Mouse (Mus musculus) embryonic stem cell, embryonic (primary cell): ENCODE measurements at regions not wholly inside any gene's neighbourhood (a gene's known extent, or its start where the extent isn't known, plus 50 kb on each side); places are given as distances from the start of the nearest gene placed in this dataset.

Source experiments
- CTCF ChIA-PET, 4 experiments: fragments of 300-600 bp in 2 of 4; fragments of 350-600 bp in 2 of 4; sonication (Branson Sonifier 250); formaldehyde crosslinking; loops; one replicate each; lab custom pipeline; 2022; ENCODE audit warnings: inconsistent platforms in 2 of 4; lab: Charles Lee
- POLR2A ChIA-PET, 4 experiments: fragments of 300-600 bp in 2 of 4; fragments of 350-600 bp in 2 of 4; sonication (Branson Sonifier 250); formaldehyde crosslinking; loops; one replicate each; lab custom pipeline; 2022; ENCODE audit warnings: antibody characterized with exemption in 4 of 4, inconsistent platforms in 1 of 4; lab: Charles Lee

DNA sequence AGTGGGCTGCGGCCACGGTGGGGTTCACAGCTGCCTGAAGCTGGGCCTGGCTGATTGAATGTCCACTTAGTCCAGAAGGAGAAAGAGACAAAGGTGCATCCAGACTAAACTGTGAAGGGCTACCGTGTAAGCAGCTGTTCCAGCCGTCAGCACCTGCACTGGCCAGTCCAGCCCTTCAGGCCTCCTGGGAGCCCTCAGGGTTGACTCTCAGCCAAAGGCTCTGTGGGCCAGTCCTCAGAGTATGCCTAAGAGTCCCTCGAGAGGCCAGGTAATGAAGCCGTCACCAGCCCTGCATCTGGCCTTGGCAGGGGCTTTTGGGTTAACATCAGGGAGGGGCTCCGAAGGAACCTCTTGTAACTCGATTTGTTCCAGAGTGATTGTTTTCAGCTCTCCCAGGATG lies 187.4 kb downstream of the Gpd2 start:
- ChIA-PET POLR2A (no interaction called here), CTCF (no interaction called here)

DNA sequence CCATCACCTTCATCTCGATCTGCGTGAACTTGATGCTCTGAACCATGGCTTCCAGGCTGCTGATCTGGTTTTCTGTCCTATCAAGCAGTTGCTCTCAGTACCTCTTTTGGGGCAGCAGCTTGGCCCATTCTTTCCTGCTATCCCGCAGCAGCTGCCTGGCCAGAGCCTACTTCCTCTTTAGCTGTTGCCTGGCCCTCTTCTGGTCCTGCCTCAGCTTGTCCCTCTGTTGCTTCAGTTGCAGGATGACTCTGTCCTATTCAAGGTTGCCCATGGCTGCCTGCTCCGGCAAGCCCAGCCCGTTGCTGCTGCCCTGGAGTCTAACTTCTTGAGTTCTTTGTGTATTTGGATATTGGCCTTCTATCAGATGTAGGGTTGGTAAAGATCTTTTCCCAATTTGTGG lies 188.0 kb downstream of the Gpd2 start:
- CTCF ChIA-PET, result no interaction called here
- POLR2A ChIA-PET, result no interaction called here

DNA sequence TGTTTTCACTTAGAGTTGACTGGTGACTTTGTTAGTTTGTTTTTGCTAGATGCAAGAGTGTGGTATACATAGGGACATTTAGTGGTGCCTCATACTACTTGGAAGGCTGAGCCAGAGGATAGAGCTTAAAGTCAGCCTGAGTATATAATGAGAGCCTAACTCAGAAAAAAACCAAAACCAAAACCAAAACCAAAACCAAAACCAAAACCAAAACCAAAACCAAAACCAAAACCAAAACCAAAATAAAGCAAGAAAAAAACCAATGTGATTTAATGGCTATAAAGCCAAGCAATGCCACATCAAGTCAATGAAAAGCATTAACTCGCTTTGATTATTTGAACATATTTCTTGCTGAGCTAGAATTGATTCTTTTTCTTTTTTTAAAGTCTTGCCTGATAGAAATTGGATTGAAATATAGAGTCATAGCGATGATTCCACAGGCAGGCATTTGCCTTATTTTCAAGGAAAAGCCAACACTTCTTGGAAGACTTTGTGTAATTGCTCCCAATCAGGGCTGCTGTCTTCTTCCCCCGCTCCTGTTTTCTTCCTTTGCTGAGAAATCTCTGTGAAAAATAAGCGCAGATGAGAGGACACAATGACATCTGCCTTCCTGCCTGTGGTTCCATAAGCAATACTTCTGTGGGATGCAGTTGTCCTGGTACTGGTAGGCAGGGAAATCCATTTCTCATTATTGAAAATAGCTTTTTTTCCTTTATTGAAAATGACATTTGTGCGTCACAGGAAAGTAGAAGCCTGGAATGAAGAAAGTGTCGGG lies 213.7 kb downstream of the Gpd2 start:
- CTCF ChIA-PET, result no interaction called here
- POLR2A ChIA-PET, result no interaction called here

DNA sequence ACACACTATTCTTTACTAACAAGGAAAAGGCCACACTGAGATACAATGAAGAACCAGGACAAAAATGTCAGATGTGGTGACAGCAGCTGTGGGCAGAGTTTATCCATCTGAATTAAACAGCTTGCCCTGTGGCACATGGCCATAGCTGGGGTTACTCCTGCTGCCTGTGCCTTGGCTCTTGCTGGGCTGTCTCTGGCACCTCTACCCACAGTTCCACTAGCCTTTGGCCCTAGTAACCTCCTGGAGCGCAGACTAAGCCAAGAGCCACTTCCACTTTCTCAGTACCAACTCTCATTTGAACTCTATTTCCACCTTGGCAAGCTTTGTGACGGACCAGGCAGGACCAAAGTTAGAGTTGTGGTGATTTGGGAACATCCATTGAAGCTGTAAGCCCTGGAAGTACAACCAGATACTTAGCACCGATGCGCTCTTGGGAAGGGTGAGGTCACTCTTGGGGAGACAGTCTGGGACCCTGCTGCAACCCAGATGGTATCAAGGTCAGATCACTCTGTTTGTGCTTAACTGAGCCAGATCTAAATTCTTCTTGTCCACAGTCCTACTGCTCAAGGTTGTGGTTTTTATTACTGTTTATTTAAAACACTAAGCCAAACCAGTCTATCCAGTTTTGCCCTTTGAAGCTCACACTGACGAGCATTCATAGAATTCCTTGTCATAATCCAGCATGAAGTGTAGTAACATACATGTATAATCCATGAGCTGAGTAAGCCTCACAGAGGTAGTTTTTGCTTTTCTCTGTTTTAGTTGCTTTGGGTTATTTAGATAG lies 216.7 kb downstream of the Gpd2 start:
- POLR2A ChIA-PET, result no interaction called here

DNA sequence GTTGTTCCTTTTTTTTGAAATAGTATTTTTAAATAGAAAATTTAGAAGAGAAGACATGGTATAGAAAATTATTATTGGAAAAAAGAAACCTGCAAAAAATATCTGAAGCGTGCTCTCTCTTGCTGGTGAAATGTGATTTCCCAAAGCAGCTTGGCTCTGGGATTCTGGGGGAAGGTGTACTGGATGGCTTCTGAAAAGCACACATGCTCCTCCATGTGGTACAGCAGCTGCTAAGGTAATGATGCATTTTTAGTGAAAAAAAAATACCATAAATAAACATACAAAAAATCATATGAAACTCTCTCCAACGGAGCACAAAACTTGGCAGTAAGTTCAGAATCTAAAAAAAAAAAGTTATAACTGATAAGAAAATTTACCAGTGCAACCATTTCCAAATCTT lies 222.5 kb downstream of the Gpd2 start:
- ChIA-PET CTCF (no interaction called here), POLR2A (no interaction called here)

More for the DNA sequence above, 216.7 kb downstream of the Gpd2 start:
- CTCF ChIA-PET, result no interaction called here

DNA sequence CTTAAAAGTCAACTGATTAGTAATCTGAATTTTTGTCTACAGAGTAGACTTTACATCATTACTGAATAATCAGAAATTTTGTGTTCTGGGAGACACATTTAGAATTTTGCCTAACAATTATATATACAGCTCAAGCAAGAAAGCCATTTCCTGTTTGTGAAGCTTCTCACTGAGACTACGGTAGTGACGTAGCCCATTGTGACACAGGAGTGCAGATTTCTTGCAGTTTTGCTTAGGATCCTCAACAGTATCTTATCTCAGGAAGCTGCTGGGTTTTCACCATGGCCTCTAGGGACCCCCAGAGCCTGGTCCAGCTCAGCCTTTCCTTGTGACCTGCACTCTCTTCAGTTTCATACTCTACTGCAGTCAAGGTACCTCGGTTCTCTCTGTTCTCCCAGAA lies 236.4 kb downstream of the Gpd2 start:
- CTCF ChIA-PET, result no interaction called here
- POLR2A ChIA-PET, result no interaction called here

DNA sequence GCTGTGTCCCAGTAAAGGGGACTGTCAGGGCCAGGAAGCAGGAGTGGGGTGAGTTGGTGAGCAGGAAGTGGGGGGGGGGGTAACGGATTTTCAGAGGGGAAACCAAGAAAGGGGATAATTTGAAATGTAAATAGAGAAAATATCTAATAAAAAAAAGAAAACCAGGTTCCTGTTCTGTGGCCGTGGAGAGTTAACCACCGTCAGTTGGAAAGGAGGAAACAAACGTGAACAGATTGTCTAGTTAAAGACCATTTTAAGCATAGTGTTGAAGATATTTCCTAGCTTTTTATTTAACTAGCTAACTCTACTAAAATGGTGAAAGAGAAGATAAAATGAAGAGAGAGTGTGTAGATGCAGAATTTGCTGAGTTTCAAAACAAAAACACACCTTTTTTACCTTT lies 254.7 kb downstream of the Gpd2 start:
- ChIA-PET CTCF (no interaction called here), POLR2A (no interaction called here)

DNA sequence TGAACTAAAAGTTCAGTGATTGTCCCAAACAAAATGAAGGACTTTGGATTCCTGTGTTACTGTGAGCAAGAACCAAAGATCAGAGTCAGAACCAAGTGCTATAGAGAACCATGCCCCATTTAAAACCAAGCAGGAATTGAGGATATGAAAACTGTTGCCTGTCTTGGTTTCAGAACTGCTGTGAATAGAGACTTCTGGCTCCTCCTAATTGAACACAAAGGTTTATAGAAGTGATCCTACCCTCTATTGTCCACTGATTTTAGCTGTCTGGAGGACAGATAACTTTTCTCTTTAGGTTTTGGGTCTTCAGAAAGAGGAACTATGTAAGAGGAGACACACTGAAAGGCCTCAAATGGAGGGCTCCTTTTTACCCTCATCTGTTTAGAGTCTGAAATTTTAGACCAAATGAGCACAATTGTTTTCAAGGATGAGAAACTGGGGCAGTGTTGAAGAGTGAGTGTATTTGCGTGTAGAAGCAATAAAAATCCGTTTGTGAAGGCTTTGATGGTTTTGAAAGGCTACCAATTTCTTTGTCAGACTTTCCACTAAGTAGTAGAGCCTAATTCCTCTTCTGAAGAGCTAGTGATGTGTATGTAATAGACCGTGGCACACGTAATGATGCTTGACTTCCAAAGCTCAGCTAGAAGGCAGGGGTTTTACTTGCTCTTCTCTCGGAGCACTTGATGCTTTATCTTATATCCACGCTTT lies 255.6 kb downstream of the Gpd2 start:
- POLR2A ChIA-PET, result no interaction called here
- CTCF ChIA-PET, result no interaction called here

DNA sequence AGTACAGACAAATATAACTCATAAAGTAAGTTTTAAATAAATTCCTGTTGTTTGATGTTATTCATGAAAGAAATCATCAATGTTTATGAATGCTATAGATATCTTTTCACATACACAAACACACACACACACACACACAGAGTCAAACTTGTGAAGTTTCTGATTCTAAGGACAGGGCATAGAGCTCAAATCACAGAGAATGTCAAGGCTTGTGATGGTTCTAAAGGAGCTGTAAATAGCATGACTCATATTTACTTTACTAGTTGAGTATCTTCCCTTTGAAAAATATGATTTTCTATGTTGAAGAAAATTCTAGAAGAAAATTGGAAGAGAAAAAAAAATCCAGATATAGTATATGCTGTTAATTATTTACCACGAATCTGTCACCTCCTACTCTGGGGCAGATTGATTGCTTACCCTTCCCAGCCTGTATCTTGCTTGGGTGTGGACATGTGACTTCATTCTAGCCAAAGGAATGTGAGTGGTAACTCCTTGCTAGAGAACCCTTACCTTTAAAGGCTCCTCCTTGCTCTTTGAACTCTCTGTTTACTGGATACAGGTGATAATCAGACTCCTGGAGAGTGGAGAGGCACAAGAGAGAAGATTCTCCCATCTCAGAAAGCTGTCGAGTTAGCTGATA lies 259.0 kb downstream of the Gpd2 start:
- ChIA-PET CTCF (interaction anchor here in 2 of 4 experiments (0.6 kb wide), 2 partner anchors 407 to 460 kb away, joined by 3 read pairs; no protein-coding TSS in a partner anchor), POLR2A (no interaction called here)

DNA sequence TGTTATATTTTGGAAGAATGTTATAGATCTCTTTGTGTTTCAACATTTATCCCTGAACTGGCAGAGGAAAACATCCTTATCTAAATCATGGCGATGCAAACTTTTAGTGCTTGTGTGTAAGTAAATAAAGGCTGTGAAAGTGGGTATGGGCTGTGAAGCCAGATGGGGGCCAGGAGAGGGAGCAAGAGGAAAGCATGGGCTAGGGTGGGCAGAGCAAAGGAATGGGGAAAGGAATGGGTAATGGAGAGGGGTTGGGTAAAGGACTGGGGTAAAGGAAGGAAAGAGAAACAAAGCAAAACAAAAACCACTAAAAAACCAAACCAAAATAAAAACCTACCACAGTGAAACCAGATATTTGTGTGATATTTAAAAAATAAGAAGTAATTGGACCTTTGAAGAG lies 260.5 kb downstream of the Gpd2 start:
- POLR2A ChIA-PET, result no interaction called here
- CTCF ChIA-PET, result no interaction called here

DNA sequence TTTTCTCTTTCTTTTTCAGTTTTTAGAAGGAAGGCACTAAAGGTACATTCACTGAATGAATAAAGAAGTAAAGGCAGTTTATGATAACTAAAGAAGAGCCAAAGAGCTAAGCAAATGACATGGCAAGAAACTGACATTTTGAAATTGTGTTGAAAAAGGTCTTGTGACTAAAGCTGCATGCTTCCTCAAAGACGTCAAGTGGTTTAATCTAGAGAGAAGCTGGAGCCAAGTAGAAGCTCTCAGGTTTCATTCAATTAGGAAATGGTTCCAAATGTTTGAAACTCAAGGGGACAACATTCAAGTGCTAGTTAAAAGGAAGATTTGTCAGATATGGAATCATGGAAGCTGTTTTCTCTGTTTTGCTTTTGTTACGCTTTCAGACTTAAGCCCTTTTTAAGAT lies 267.2 kb downstream of the Gpd2 start:
- ChIA-PET CTCF (no interaction called here), POLR2A (no interaction called here)

DNA sequence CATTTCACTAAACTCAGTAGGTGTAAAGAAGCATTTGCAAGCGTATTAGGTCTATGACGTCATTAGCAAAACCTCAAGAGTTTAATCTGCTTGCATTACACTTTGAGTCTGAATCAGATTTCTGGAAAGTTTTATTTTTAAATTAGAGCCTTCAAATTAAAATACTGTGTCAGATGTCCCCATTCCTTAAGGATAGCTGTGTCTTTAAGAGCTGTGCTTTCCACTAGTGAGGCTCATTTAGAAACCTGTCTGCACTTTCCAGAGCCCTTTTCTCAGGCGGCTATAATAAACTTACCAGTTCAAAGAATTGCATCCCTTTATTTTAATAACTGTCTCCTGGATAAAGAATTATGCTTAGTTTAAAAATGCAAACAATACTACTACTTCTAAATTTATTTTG lies 285.0 kb downstream of the Gpd2 start:
- POLR2A ChIA-PET, result no interaction called here

DNA sequence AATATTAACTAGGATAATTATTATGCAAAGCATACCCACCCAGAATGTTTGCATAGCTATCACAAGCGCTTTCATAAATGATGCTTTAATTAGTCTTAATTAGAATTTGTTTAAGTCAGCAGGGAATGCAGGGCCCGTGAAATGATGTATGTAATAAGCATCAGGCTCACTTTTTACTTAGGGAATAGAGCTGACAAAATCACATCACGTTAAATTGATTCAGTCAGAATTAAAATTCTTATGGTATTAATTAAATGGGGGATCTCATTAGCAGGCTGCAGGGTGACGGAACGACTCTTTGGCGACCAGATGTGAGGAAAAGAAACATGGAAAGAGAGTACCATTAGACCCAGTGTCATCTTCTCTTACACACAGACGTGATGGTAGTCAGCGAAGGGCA lies 285.5 kb downstream of the Gpd2 start:
- ChIA-PET POLR2A (no interaction called here), CTCF (no interaction called here)

More for the DNA sequence above, 285.0 kb downstream of the Gpd2 start:
- CTCF ChIA-PET, result no interaction called here

DNA sequence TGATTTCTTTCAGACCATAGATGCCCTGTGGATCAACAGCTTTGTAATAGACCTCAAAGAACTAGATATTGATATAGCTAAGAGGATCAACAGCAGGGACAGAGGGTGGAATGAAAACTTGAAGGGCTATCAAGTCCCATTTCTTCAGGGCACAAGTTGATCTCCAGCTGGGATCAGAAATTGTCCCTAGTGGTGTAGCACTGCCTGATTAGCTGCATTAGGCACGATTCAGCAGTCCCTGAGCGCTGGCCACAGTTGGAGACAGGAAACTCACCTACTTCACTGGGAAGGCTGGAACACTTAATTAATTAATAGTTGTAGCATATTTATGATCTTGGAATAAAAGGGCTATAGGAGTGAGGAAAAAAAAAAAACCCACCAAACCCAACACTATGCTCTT lies 290.5 kb downstream of the Gpd2 start:
- CTCF ChIA-PET, result no interaction called here
- POLR2A ChIA-PET, result no interaction called here

DNA sequence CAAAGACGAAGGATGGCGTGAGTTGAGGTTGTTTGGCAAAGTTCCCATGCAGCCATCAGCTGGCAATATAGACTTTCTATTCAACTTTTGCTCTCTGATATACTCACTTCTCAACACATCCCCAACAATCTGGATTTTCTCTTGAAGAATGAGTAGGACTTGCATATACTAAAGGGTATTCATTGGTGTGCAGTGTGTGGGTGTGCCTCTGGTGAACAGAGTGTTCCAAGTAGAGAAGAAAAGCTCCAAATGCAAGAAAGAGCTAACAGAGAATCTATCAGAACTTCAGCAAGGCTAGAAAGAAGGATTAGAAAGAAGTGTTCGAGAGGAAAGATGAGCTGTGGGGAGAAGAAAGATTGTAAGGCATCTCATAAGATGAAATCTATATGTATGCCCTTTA lies 302.4 kb downstream of the Gpd2 start:
- ChIA-PET POLR2A (no interaction called here), CTCF (no interaction called here)

DNA sequence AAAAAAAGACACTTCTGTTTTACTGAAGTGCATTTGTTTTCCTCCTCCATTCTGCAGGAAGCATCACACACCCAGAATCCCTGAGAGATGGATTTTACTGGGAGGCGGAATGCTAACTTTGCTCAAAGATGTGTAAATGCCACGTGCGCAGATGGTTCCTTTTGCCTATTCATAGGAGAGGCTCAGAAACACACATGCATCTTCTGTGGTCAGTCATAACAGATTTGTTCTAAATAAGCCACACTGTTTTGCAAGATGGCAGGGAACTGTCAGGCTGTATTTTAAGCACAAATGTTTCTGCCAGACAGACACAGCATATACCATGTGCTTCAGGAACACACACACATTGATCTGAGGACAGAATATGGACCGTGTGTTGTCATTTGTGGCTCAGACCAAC lies 327.8 kb downstream of the Gpd2 start:
- ChIA-PET CTCF (no interaction called here), POLR2A (no interaction called here)

DNA sequence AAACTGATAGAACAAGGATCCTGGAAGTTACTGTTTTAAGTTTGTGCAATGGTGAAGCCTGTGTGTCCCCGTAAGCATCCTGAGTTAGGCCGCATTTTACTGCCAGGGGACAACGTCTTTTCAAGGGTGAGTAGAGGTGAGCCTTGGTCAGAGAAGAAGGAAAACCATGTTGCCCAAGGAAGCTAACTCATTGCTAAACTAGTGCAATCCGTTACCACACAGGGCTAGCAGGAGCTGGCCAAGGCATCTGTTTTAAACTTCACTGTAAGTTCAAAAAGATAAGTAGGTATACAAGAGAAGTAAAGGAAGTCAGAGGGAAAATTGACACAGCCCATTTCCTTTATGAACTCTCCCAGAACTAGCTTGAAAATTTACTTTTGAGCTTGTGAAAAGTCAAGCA lies 328.7 kb downstream of the Gpd2 start:
- ChIA-PET POLR2A (no interaction called here), CTCF (no interaction called here)

DNA sequence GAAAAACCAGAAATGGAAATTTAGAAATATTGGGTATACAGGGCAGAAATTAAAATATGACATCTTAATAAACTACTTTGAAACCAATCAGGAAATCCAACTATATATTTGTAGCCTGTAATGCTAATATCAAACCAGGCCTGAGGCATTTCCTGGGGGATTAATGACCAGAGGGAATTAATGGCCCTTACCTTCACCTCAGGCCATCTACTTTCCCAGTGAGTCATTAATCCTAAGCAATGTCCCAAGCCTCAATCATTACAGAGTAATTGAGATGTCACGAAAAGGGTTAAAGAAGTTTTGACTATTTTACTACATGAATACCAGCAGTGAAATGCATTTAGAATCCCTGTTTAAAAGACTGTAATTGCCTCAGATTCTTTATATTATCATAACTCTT lies 329.7 kb downstream of the Gpd2 start:
- ChIA-PET CTCF (no interaction called here), POLR2A (no interaction called here)

DNA sequence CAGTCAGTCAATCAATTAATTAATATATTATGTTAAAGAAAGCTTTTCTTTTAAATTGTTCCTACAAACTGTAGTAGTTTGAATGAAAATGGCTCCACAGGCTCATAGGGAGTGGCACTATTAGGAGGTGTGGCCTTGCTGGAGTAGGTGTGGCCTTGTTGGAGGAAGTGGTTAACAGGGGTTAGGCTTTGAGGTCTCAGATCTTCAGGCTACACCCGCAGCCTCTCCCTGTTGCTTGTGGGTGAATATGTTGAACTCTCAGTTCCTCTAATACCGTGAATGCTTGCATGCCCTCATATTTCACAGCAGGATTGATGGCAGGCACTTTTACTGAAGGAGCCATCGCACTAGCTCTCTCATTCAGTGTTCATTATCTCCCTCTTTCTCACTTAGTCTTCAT lies 349.6 kb downstream of the Gpd2 start:
- ChIA-PET CTCF (no interaction called here), POLR2A (no interaction called here)

DNA sequence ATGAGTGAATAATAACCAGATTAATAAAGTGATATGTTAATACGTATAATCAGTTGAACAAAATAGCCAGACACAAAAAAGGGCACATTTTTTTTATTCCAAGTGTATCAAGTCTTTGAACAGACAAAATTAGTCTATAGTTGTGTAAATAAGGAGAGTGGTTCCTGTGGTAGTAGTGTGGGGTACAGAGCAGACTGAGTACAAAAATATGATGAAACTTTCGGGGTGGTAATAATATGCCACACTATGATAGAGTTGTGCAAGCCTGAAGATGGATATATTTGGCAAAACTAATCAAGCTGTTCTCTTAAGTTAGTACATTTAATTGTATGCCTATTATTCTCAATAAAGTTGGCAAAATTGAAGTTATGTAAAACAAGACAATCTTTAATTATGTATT lies 356.1 kb downstream of the Gpd2 start:
- POLR2A ChIA-PET, result no interaction called here
- CTCF ChIA-PET, result no interaction called here
